Mouse (Mus musculus) forebrain, embryonic 12.5 days (tissue): ENCODE measurements around the gene C2cd2l. TPM values are rescaled to one million over a fixed set of nuclear protein-coding genes. Genes with fewer than 3 reads are reported as not detected.
"Not testable (repeated sequence)": the region's sequence is repeated elsewhere in the genome, so short reads cannot be mapped to it uniquely, and the experiment has no call there.

Experiments used
- ATAC-seq: fragments of 200-750 bp; cut with Nextera tagmentation; 2 replicates; pipeline ENCODE4 v1.8.0; 2017; ENCODE audit warnings: moderate TSS enrichment; ENCODE audit not compliant: low FRiP score
- H3K27ac ChIP-seq: fragments of 300-500 bp; sonication (generic); 2 replicates; pipeline ENCODE4 v1.5.1; 2016; ENCODE audit warnings: mild to moderate bottlenecking
- H3K27me3 ChIP-seq: fragments of 300-500 bp; sonication (generic); 2 replicates; pipeline ENCODE4 v1.6.1; 2016; ENCODE audit warnings: mild to moderate bottlenecking
- H3K36me3 ChIP-seq: fragments of 300-500 bp; sonication (generic); replicated peaks from 2 replicates; pipeline ENCODE4 v1.6.1; 2016; ENCODE audit warnings: mild to moderate bottlenecking
- H3K4me1 ChIP-seq: fragments of 300-500 bp; sonication (generic); 2 replicates; pipeline ENCODE4 v1.6.1; 2016
- H3K4me2 ChIP-seq: fragments of 300-500 bp; sonication (generic); 2 replicates; pipeline ENCODE4 v1.6.1; 2016; ENCODE audit warnings: mild to moderate bottlenecking, moderate library complexity
- H3K4me3 ChIP-seq: fragments of 300-500 bp; sonication (generic); replicated peaks from 2 replicates; pipeline ENCODE4 v1.5.1; 2016; ENCODE audit warnings: mild to moderate bottlenecking
- H3K9ac ChIP-seq: fragments of 300-500 bp; sonication (generic); 2 replicates; pipeline ENCODE4 v1.6.1; 2016; ENCODE audit warnings: mild to moderate bottlenecking
- H3K9me3 ChIP-seq: fragments of 300-500 bp; sonication (generic); 2 replicates; pipeline ENCODE4 v1.6.1; 2016
- WGBS: fragments of 180-500 bp; shearing (Covaris S2); methylation state at CpG from one replicate; pipeline ENCODE4 v1.1.7; 2016; 5-methylcytosine and 5-hydroxymethylcytosine counted together
- polyA plus RNA-seq: library from polyadenylated mRNA; unstranded; fragments of >200 nt; fragmentation: Nextera tagmentation; extraction: Ambion mirVana; gene quantifications from 2 replicates; pipeline ENCODE4 v1.2.1, GENCODE M21; 2016

The C2cd2l gene
- polyA plus RNA-seq, 1 experiment from 2014 or later, result 16.5 TPM

DNA sequence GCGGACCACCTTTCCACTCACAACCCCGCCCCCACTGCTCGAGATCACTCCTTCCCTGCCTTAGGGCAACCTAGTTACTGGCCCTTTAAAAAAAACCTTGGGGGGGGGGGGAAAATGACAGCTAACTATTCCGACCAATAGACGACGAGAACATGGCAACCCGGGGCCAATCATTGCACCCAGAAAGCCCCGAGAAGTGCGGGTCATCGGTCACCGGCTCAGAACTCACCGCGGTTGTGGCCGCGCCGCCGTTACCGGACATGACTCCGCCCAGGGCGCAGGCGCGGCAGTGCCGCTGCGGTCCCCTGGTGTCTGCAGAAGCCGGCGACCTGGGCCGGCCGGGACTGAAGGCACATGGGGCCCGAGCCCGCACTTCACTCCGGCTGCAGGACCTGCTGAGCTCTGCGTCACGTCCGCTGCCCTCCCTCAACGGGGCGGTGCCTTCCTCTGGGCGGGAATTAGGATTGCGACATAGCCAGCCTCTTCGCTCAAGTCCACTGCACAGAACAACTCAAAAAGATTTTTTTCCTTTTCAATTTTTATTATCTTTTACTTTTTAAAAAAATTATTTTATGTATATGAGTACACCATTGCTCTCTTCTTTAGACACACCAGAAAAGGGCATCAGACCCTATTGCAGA, 23.8 kb upstream of the C2cd2l start, which contains the start of gene Hmbs:
Gene Hmbs, minus strand, starts transcription at position 448 of the 641 bp plus-strand sequence.
- H3K27ac ChIP-seq, result peak within 1 kb of the TSS; percentile 98

DNA sequence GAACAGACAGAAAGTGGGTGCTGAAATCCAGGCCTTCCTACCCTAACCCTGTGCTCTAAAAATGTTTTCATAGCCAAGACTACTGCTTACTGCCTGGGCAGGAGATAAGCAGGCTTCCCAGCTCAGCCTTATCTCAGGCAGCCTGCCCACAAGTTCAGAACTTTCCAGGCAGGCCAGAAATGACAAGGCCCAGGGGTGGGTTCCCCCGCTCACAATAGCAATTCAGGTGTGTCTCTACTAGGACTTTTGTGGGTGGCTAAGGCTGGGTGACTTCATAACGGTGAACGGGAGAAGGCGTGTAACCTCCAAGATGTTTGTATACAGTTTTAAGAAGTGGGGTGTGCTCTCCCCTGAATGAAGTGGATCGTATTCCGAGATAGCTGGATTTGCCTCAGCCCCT, 23.2 kb upstream of the C2cd2l start:
- no peaks in the 10 kb centered on the region for H3K27me3 ChIP-seq
- peak overlapping the region; percentile 88 for H3K4me3 ChIP-seq
- H3K4me1 ChIP-seq, result peaks cover 18% of the 10 kb centered on the region
- WGBS, result 13% methylated on average over 6 of the region's 6 CpGs
- H3K4me2 ChIP-seq, result peak overlapping the region; percentile 53
- ATAC-seq, result peak; percentile 8; the same call in 1 of the 2 replicates
- H3K27ac ChIP-seq, result peak overlapping the region; percentile 98
- H3K36me3 ChIP-seq, result peaks cover 50% of the 10 kb centered on the region
- peak overlapping the region; percentile 83 for H3K9ac ChIP-seq
- H3K9me3 ChIP-seq, result no peaks in the 10 kb centered on the region

More for the DNA sequence above, 23.8 kb upstream of the C2cd2l start, which contains the start of gene Hmbs:
- Histone ChIP-seq H3K4me2 (peak within 1 kb of the TSS; percentile 53), H3K4me1 (peaks cover 18% of the 10 kb centered on the region), H3K9me3 (no peaks in the 10 kb centered on the region), H3K9ac (peak within 1 kb of the TSS; percentile 83), H3K27me3 (no peaks in the 10 kb centered on the region), H3K36me3 (peaks cover 51% of the 10 kb centered on the region), H3K4me3 (peak within 1 kb of the TSS; percentile 88)
- peak; percentile 97 for ATAC-seq
- under 1% methylated on average over 39 of the region's 39 CpGs for WGBS

DNA sequence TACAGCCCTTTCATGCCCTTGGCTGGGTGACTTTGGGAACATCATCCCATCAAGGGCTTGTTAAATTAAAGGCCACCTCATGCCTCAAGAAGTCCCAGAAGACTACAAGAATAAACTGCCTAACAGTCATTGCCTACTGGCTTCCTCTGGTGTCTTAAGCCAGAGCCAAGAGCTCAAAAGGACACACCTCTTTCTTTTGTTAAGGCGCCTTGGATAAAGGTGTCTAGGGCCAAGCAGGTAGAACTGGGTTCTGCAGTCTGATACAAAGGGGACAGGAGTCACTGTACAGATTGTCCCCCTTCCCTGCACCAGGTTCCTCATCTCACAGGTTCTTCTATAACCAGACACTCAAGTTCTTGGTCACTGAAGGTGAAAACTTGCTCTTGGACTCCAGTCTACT, 22.5 kb upstream of the C2cd2l start:
- peaks cover 23% of the 10 kb centered on the region for H3K4me1 ChIP-seq
- 93% methylated on average over 1 of the region's 1 CpGs for WGBS
- H3K27ac ChIP-seq, result 0 out of 2 replicates have a peak overlapping the region, but pooled peaks have one; percentile 20
- H3K9me3 ChIP-seq, result no peaks in the 10 kb centered on the region
- H3K4me2 ChIP-seq, result peak overlapping the region; percentile 6; the same call in 1 of the 2 replicates
- H3K4me3 ChIP-seq, result no peak overlapping the region
- H3K9ac ChIP-seq, result peak overlapping the region; percentile 83; the same call in 1 of the 2 replicates
- ATAC-seq, result no peak
- peaks cover 47% of the 10 kb centered on the region for H3K36me3 ChIP-seq
- H3K27me3 ChIP-seq, result no peaks in the 10 kb centered on the region

DNA sequence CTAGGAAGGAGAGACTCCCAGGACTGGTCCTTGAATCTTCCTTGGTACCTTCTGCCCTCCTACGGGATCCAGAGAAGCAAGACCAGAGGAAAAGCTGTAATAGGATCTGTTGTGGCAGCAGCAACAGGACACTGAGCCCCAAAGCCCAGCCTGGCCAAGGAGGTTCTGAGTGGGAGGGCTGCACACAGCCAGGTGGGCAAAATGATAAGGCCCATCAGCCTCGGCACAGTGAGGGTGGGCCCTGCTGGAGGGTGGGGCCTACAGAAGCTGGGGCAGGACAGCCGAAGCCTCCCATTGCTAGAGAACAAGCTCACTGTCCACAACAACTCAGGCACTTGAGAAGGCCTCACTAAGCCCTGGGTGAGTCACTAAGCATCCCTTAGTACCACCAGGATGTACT, 22.1 kb upstream of the C2cd2l start:
- Histone ChIP-seq H3K9ac (no peak overlapping the region), H3K4me2 (no peak overlapping the region), H3K36me3 (peaks cover 47% of the 10 kb centered on the region), H3K9me3 (no peaks in the 10 kb centered on the region), H3K4me1 (peaks cover 28% of the 10 kb centered on the region), H3K27me3 (no peaks in the 10 kb centered on the region), H3K27ac (no peak overlapping the region), H3K4me3 (no peak overlapping the region)
- ATAC-seq, result no peak
- 88% methylated on average over 3 of the region's 3 CpGs for WGBS

DNA sequence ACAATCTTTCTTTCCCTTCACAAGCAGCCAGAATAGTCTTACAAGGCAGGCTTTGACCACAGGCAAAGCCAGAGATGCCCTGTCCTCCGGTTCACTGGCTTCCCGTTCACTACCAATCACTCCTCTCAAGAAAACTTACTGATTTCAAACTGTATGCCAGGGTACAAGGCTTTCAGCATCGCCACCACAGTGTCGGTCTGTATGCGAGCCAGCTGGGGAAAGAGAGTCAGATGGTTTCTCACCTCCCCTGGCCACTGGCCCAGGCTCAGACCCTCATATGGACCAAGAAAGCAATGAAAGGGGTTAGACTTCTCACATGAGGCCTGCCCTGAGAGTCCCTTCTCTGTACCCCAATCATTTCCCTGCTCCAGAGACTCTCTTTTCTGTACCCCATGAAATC, 21.4 kb upstream of the C2cd2l start:
- no peak overlapping the region for H3K27ac ChIP-seq
- H3K4me3 ChIP-seq, result no peak overlapping the region
- no peak for ATAC-seq
- 94% methylated on average over 5 of the region's 5 CpGs for WGBS
- no peaks in the 10 kb centered on the region for H3K27me3 ChIP-seq
- peaks cover 48% of the 10 kb centered on the region for H3K36me3 ChIP-seq
- no peaks in the 10 kb centered on the region for H3K9me3 ChIP-seq
- H3K4me1 ChIP-seq, result peaks cover 35% of the 10 kb centered on the region
- H3K9ac ChIP-seq, result no peak overlapping the region
- H3K4me2 ChIP-seq, result no peak overlapping the region

DNA sequence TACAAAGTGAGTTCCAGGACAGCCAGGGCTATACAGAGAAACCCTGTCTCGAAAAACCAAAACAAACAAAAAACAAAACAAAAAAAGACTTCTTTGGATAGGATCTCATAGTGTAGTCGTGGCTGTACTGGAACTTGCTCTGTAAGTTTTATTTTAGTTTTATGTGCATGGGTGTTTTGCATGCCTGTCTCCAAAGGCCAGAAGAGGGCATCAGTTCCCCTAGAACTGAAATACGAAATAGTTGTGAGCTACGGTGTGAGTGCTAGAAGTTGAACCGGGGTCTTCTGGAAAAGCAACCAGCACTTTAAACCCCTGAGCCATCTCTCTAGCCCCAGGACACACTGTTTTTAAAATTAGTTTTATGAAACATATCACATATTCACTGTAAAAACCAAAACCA, 18.5 kb upstream of the C2cd2l start:
- no peaks in the 10 kb centered on the region for H3K27me3 ChIP-seq
- H3K27ac ChIP-seq, result no peak overlapping the region
- peaks cover 36% of the 10 kb centered on the region for H3K4me1 ChIP-seq
- peaks cover 44% of the 10 kb centered on the region for H3K36me3 ChIP-seq
- H3K9ac ChIP-seq, result no peak overlapping the region
- no peak overlapping the region for H3K4me3 ChIP-seq
- 78% methylated on average over 5 of the region's 5 CpGs for WGBS
- 0 out of 2 replicates have a peak, but pooled peaks cover 2% of the 10 kb centered on the region for H3K9me3 ChIP-seq
- ATAC-seq, result no peak
- H3K4me2 ChIP-seq, result no peak overlapping the region; the same call in 1 of the 2 replicates

DNA sequence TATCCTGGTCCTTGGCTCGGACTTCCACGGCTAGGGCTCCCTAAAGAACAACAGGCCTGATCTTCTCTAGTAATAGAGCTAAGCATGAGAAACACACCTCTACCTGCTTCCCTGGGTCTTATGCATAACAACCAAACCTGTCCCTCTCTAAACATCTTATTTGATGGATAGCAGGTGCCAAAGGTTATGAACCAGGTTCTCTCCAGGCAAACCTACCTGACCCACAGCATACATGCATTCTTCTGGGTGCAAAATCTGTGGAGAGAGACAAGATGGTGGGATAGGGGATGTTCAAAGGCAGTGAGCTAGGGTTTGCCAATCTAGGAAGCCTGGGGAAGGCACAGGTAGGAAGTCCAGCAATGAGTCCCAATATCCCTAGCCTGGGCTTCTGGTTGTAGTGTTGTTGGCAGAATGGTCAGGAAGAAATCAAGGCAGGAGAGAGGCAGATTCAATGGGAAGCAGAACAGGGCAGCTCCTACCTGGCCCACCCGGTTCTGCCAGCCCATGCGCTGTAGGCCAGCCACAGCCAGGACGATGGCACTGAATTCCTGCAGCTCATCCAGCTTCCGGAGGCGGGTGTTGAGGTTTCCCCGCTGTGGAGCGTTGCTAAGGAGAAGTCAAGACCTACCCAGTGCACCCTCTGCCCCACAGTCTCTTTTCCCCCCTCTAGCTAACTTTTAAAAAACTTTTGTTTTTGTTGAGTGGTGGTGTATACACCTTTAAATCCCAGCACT, 17.5 kb upstream of the C2cd2l start:
- Histone ChIP-seq H3K4me3 (peak overlapping the region; percentile 83), H3K4me2 (peak overlapping the region; percentile 69), H3K9me3 (peaks cover 5% of the 10 kb centered on the region; the same call in 1 of the 2 replicates), H3K4me1 (peaks cover 27% of the 10 kb centered on the region), H3K36me3 (peaks cover 54% of the 10 kb centered on the region), H3K27me3 (no peaks in the 10 kb centered on the region), H3K27ac (peak overlapping the region; percentile 42; the same call in 1 of the 2 replicates), H3K9ac (peak overlapping the region; percentile 100; the same call in 1 of the 2 replicates)
- no peak for ATAC-seq
- 72% methylated on average over 9 of the region's 9 CpGs for WGBS

DNA sequence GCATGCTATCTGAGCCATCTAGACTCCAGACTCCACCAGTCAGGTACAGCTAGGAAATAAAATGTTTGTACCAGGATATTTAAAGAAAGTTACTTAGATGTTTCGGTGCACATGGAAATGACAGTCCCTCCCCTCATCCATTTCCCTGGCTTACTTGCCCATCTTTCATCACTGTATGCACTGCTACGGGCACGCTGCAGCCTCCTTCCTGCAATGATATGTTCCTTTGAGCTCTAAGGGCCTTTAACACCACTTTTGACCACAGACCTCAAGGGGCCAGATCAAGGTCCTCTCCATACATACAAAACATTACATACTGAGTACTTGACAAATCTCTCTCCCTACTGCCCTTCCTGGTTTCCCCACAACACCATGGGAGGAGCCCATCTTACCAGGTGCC, 16.9 kb upstream of the C2cd2l start:
- Histone ChIP-seq H3K9me3 (peaks cover 5% of the 10 kb centered on the region; the same call in 1 of the 2 replicates), H3K36me3 (peaks cover 60% of the 10 kb centered on the region), H3K9ac (peak overlapping the region; percentile 100), H3K27ac (peak overlapping the region; percentile 15; the same call in 1 of the 2 replicates), H3K27me3 (no peaks in the 10 kb centered on the region), H3K4me1 (peaks cover 23% of the 10 kb centered on the region), H3K4me2 (peak overlapping the region; percentile 69), H3K4me3 (peak overlapping the region; percentile 83)
- 82% methylated on average over 3 of the region's 3 CpGs for WGBS
- no peak for ATAC-seq

DNA sequence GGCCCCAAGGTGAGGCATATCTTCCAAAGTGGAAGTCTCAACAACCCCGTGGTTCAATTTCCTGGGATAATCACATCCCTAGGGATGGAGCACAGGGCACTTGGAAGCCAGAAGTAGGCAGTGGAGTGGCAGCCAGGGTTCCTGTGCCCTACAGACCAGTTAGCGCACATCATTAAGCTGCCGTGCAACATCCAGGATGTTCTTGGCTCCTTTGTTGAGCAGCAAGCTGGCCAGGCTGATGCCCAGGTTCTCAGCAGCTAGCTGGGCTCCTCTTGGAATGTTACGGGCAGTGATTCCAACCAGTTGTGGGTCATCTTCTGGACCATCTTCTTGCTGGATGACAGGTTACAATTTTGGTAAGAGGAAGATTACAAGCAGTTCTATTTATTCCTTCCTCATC, 16.4 kb upstream of the C2cd2l start:
- peak overlapping the region; percentile 100 for H3K9ac ChIP-seq
- not testable (repeated sequence) for H3K9me3 ChIP-seq, ATAC-seq, H3K27me3 ChIP-seq
- peak overlapping the region; percentile 69 for H3K4me2 ChIP-seq
- H3K4me3 ChIP-seq, result peak overlapping the region; percentile 83
- WGBS, result 25% methylated on average over 4 of the region's 4 CpGs
- H3K27ac ChIP-seq, result peak overlapping the region; percentile 15; the same call in 1 of the 2 replicates
- peaks cover 23% of the 10 kb centered on the region for H3K4me1 ChIP-seq
- peaks cover 63% of the 10 kb centered on the region for H3K36me3 ChIP-seq

DNA sequence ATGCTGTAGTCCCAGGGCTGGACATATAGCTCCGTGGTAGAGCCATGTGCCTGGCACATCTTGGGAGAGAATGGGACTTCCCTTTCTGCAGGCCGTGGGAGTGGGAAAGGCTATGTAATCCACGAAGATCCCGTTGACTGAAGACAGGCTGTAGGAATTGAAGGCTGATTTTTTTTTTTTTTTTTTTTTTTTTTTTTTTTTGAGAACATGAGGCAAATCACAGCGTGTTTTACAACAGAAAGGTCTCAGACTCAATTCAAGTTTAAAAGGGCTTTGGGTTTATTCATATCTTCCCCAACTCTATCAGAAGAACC, 16.0 kb upstream of the C2cd2l start:
- Histone ChIP-seq H3K4me3 (peak overlapping the region; percentile 83), H3K36me3 (peaks cover 63% of the 10 kb centered on the region), H3K27me3 (no peaks in the 10 kb centered on the region), H3K9ac (peak overlapping the region; percentile 100), H3K4me2 (peak overlapping the region; percentile 69), H3K4me1 (peaks cover 23% of the 10 kb centered on the region), H3K9me3 (peaks cover 5% of the 10 kb centered on the region; the same call in 1 of the 2 replicates), H3K27ac (peak overlapping the region; percentile 96)
- WGBS, result under 1% methylated on average over 5 of the region's 5 CpGs
- no peak for ATAC-seq

DNA sequence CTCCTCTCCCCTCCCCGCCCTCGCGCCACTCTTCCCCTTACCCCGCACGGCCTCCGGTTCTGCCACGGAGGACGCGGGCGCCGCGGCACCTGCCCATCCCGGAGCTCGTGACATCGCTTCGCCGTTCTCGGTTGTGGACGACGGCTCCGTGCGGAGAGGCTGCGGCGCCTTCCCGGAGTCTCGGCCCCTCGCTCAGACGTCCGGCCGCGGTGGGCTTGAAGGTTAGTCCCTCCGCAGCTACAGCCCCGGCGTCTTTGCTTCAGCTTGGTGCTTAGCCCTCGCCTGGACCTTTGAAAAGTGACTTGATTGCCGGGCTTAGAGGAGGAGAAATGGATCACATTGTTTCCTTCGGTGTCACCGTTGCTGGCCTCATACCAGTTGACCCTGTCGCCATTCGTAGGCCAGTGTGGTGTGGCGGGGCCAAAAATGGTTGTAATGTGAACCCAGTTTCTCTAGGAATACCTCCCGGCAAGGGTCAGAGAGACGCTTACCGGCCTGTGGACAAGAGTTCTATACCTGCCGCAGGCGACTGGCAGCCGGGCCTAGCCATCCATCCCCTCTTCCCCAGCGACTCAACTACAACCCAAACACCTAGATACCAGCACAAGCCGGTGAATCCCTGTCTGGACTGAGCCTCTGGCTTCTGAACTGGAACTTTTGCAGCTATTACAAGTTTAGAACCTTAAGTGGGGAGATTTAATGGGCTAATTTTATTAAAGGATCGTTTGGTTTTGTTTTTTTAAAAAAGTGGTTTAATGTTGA, 15.4 kb upstream of the C2cd2l start:
- peaks cover 64% of the 10 kb centered on the region for H3K36me3 ChIP-seq
- ATAC-seq, result no peak

More for the DNA sequence above, 15.4 kb upstream of the C2cd2l start:
- under 1% methylated on average over 49 of the region's 50 CpGs for WGBS
- peak overlapping the region; percentile 83 for H3K4me3 ChIP-seq
- H3K27me3 ChIP-seq, result no peaks in the 10 kb centered on the region
- peak overlapping the region; percentile 69 for H3K4me2 ChIP-seq
- H3K9ac ChIP-seq, result peak overlapping the region; percentile 100
- peaks cover 5% of the 10 kb centered on the region; the same call in 1 of the 2 replicates for H3K9me3 ChIP-seq
- H3K4me1 ChIP-seq, result peaks cover 23% of the 10 kb centered on the region
- peak overlapping the region; percentile 96 for H3K27ac ChIP-seq
